Mouse (Mus musculus): ENCODE measurements around the gene Unk. TPM values are rescaled to one million over a fixed set of nuclear protein-coding genes. Genes with fewer than 3 reads are reported as not detected.
A peak's percentile ranks its signal among the peaks of the same experiment; 100 is the strongest.

The Unk gene
- polyA plus RNA-seq, 1 experiment = 21.5 TPM

GRCm38 (mm10) chr11:116109441-116110081, 79.4 kb downstream of the Unk start:
- no peaks in the 10 kb centered on the region for H3K36me3 ChIP-seq (ENCODE audit: control insufficient read depth, insufficient read depth, low read length)
- peaks cover 18% of the 10 kb centered on the region for H3K27me3 ChIP-seq (ENCODE audit: control insufficient read depth, insufficient read depth, low read length)
- H3K4me3 ChIP-seq (ENCODE audit: low read depth, low read length) = peak overlapping the region; percentile 80
- under 1% methylated on average over 70 of the region's 70 CpGs for WGBS
- no peak for TF ChIP-seq POLR2A (IDR thresholded peaks at IDR 0.05; ENCODE audit: low read depth, low read length)
- TF ChIP-seq CTCF (IDR thresholded peaks at IDR 0.05; ENCODE audit: extremely low read depth, insufficient read length, insufficient replicate concordance, low read depth, low read length) = no peak
- peaks cover 21% of the 10 kb centered on the region for H3K4me1 ChIP-seq (ENCODE audit: control insufficient read depth, insufficient read depth, insufficient read length, low read length)
- H3K27ac ChIP-seq (ENCODE audit: insufficient read depth, low read depth, low read length) = peak overlapping the region; percentile 82

- H3K27me3 ChIP-seq (ENCODE audit: control insufficient read depth, insufficient read depth, low read length) = peaks cover 18% of the 10 kb centered on the region
- peak overlapping the region; percentile 83 for H3K27ac ChIP-seq (ENCODE audit: insufficient read depth, low read depth, low read length)
- peak overlapping the region; percentile 80 for H3K4me3 ChIP-seq (ENCODE audit: low read depth, low read length)
- no peak for TF ChIP-seq CTCF (IDR thresholded peaks at IDR 0.05; ENCODE audit: extremely low read depth, insufficient read length, insufficient replicate concordance, low read depth, low read length)
- TF ChIP-seq POLR2A (IDR thresholded peaks at IDR 0.05; ENCODE audit: low read depth, low read length) = peak; percentile 34; the same call in 1 of the 2 replicates
- no peaks in the 10 kb centered on the region for H3K36me3 ChIP-seq (ENCODE audit: control insufficient read depth, insufficient read depth, low read length)
- peaks cover 21% of the 10 kb centered on the region for H3K4me1 ChIP-seq (ENCODE audit: control insufficient read depth, insufficient read depth, insufficient read length, low read length)
- WGBS = 3% methylated on average over 35 of the region's 35 CpGs
Observed at GRCm38 (mm10) chr11:116110131-116110530, 80.0 kb downstream of the Unk start.

- Histone ChIP-seq H3K4me3 (ENCODE audit: low read depth, low read length) (peak overlapping the region; percentile 80), H3K27me3 (ENCODE audit: control insufficient read depth, insufficient read depth, low read length) (peaks cover 18% of the 10 kb centered on the region), H3K36me3 (ENCODE audit: control insufficient read depth, insufficient read depth, low read length) (no peaks in the 10 kb centered on the region), H3K4me1 (ENCODE audit: control insufficient read depth, insufficient read depth, insufficient read length, low read length) (peaks cover 21% of the 10 kb centered on the region), H3K27ac (ENCODE audit: insufficient read depth, low read depth, low read length) (peak overlapping the region; percentile 83)
- WGBS = 44% methylated on average over 10 of the region's 10 CpGs
- TF ChIP-seq CTCF (IDR thresholded peaks at IDR 0.05; ENCODE audit: extremely low read depth, insufficient read length, insufficient replicate concordance, low read depth, low read length) (no peak), POLR2A (IDR thresholded peaks at IDR 0.05; ENCODE audit: low read depth, low read length) (no peak)
Observed at GRCm38 (mm10) chr11:116110540-116110939, 80.4 kb downstream of the Unk start.

Other genes starting within 250 kb of the Unk start
- 26.1 and 52.6 TPM in 2 replicates for gene Caskin2, start 216.7 kb upstream of the Unk start, polyA plus RNA-seq (2012; rRNA removed)
- 24.3 and 40.8 TPM in 2 replicates for gene Tsen54, start 215.6 kb upstream of the Unk start, polyA plus RNA-seq (2012; rRNA removed)
- 140 and 268 TPM in 2 replicates for gene Llgl2, start 206.3 kb upstream of the Unk start, polyA plus RNA-seq (2012; rRNA removed)
- 539 and 1,655 TPM in 2 replicates for gene Myo15b, start 171.9 kb upstream of the Unk start, polyA plus RNA-seq (2012; rRNA removed)
- gene Smim5, start 130.4 kb upstream of the Unk start, polyA plus RNA-seq (2012; rRNA removed) = 0.72 and 2.2 TPM in 2 replicates
- gene Smim6, start 118.3 kb upstream of the Unk start, polyA plus RNA-seq (2012; rRNA removed) = 8.8 and 9.7 TPM in 2 replicates
- gene Sap30bp, start 97.0 kb upstream of the Unk start, polyA plus RNA-seq (2012; rRNA removed) = 15.2 and 27.1 TPM in 2 replicates
- gene Recql5, start 96.8 kb upstream of the Unk start, polyA plus RNA-seq (2012; rRNA removed) = 5.8 and 9.2 TPM in 2 replicates
- 53.2 and 133 TPM in 2 replicates for gene Itgb4, start 55.6 kb upstream of the Unk start, polyA plus RNA-seq (2012; rRNA removed)
- gene Galk1, start 17.6 kb upstream of the Unk start, polyA plus RNA-seq (2012; rRNA removed) = 39.5 and 53.3 TPM in 2 replicates
- 48.6 and 118 TPM in 2 replicates for gene H3f3b, start 2.4 kb upstream of the Unk start, polyA plus RNA-seq (2012; rRNA removed)
- gene Unc13d, start 47.6 kb downstream of the Unk start, polyA plus RNA-seq (2012; rRNA removed) = 5.8 and 7.1 TPM in 2 replicates
- gene Wbp2, start 56.7 kb downstream of the Unk start, polyA plus RNA-seq (2012; rRNA removed) = 139 and 334 TPM in 2 replicates
- gene Trim47, start 96.9 kb downstream of the Unk start, polyA plus RNA-seq (2012; rRNA removed) = 28.3 and 28.5 TPM in 2 replicates
- 11.9 and 13.3 TPM in 2 replicates for gene Trim65, start 100.8 kb downstream of the Unk start, polyA plus RNA-seq (2012; rRNA removed)
- 36.4 and 40.1 TPM in 2 replicates for gene Mrpl38, start 108.5 kb downstream of the Unk start, polyA plus RNA-seq (2012; rRNA removed)
- gene Fbf1, start 137.8 kb downstream of the Unk start, polyA plus RNA-seq (2012; rRNA removed) = 5.0 and 6.5 TPM in 2 replicates
- gene Ten1, start 168.5 kb downstream of the Unk start, polyA plus RNA-seq (2012; rRNA removed) = 15.8 and 27.7 TPM in 2 replicates
- gene Acox1, start 168.7 kb downstream of the Unk start, polyA plus RNA-seq (2012; rRNA removed) = 71.1 and 112 TPM in 2 replicates
- gene Evpl, start 207.8 kb downstream of the Unk start, polyA plus RNA-seq (2012; rRNA removed) = 6.3 and 12.1 TPM in 2 replicates
- gene Srp68, start 243.9 kb downstream of the Unk start, polyA plus RNA-seq (2012; rRNA removed) = 21.2 and 39.0 TPM in 2 replicates

Measured in small intestine, adult 2 months (tissue).